Mouse (Mus musculus): ENCODE results near the gene Tex33.
A peak's percentile ranks its signal among the peaks of the same experiment; 100 is the strongest.

The Tex33 gene

GRCm38 (mm10) chr15:78413719-78414117 is 18.0 kb upstream of the Tex33 start:
- DNase-seq = no peak

GRCm38 (mm10) chr15:78413083-78413718 is 17.5 kb upstream of the Tex33 start:
- DNase-seq = no peak

DNA sequence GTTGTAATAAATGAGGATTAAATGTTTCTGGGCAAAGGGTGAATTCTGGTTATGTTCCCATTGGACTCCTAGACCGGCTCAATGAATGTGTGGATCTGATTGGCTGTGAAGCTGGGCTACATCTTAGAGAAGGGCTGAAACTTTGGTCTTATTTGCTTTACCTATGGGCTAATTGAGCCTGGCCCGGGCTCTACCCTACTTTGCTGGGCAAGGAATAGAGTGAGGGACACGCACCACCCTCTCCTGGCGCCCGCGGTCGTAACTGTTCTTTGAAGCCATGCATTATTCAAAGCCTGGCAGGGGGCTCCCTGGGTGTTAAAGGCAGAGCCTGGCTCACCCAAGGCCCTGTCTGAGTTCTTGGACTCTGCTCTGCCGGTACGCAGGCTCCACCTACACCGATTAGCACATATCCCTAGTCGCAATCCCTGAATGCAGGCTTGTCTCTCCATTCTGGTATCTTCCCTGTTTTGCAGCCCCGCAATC is 13.9 kb upstream of the Tex33 start:
- DNase-seq = no peak

- DNase-seq = peak; percentile 90
Observed at GRCm38 (mm10) chr15:78406293-78406934, 10.7 kb upstream of the Tex33 start, which contains the start of gene Mpst. Gene Mpst (plus strand): TSS chr15:78406416.

GRCm38 (mm10) chr15:78405517-78406211 is 10.0 kb upstream of the Tex33 start, which contains the start of gene Tst:
Gene Tst (minus strand): TSS chr15:78405907.
- peak; percentile 73 to 77 for DNase-seq

DNA sequence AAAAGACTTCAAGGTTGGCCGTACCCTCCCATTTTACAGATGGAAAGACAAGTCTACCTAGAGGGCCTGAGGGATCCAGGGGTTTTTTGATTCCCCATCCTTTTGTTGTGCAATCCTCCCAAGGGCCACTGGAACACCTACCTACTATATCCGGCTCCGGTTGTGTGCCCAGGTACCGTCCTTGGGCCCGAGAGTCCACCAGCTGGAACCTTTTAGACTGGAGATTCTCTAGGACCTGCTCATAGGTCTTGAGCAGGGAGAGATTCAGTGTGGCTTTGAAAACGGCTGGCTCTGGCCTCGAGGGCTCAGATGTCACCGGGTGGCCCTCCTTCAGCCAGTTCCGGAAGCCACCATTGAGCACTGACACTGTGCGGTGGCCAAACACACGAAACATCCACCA is 9.4 kb upstream of the Tex33 start:
- no peak for DNase-seq

GRCm38 (mm10) chr15:78403896-78404295 is 8.2 kb upstream of the Tex33 start:
- no peak for DNase-seq

DNA sequence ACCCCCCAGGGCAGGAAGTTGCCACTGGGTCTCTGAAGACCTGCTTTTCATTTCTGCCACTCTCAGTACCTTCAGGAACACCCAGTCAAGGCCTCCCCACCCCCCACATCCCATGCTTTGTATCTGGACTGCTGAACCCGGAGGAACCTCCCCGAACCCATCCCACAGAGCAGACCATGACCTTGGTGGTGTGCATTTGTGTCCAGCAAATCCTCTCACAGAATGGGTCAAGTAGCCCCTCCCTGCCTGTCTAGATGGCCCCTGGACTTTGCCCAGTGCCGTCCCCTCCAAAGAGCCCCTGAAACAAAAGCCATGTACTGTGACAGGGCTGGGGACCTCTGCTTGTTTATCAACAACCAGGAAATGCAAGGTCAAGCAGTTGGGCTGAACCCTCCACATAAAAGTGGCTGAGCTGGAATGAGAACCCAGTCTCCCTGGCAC is 7.6 kb upstream of the Tex33 start:
- no peak for DNase-seq

DNA sequence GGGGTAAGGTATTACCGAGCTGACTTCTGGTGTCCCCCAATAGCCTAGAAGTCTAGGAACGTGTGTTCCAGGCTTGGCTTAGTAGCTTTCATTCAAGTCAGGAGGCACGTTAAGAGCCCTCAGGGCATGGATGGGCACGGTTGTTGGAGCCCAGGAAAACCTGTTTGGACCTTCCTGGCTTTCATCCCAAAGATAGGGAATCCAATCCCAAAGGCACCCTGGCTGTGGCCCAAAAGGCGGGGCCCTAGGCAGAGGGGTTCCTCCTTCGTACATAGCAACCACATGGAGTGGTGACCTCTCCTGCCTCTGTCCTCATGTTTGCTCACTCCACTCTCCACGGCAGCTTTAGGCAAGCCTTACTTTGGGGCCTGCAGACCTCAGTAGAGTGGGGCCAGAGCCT is 6.7 kb upstream of the Tex33 start:
- DNase-seq = no peak

GRCm38 (mm10) chr15:78401921-78402320 is 6.2 kb upstream of the Tex33 start:
- no peak for DNase-seq

GRCm38 (mm10) chr15:78401345-78401744 is 5.6 kb upstream of the Tex33 start:
- DNase-seq = no peak

DNA sequence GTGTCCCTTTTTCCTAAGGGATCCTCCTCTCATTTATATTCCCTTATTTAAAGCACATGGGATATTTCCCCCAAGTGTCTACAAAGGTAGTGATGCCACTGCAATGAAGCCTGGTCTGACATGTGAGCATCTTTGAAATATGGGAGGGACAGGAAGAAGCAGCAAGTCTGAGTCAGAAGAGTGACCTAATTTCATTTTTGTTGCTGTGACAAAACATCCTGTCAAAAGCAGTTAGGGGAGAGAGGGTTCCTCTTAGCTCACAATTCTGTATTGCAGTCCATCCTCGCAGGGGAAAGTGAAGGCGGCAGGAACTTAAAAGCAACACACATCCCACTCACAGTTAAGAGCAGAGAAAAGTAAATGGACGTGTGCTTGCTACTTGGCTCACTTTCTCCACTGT is 4.9 kb downstream of the Tex33 start:
- peak; percentile 26 to 35 for DNase-seq

GRCm38 (mm10) chr15:78385564-78385963 is 10.1 kb downstream of the Tex33 start:
- no peak for DNase-seq

- no peak for DNase-seq
Observed at GRCm38 (mm10) chr15:78384220-78385116, 11.2 kb downstream of the Tex33 start.

- DNase-seq = no peak
Observed at GRCm38 (mm10) chr15:78383450-78384219, 12.1 kb downstream of the Tex33 start.

GRCm38 (mm10) chr15:78382115-78382514 is 13.6 kb downstream of the Tex33 start:
- no peak for DNase-seq

DNA sequence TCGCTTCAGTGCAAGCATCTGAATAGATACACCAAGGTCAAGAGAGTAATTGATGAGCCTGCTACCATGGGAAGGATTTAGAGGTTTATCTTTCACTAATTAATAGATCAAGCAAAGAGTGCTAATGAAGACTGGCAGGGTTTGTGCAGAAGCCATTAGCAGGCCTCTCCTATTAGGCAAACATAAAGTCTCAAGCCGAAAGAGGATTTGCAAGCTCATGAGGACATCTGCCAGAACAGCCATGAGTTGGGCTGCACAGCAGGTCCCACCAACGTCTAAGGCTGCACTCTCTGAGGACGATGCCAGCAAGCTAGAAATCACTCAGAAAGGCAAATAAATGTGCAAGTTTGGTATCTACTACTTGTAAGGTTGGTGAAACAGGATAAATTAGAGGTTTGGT is 15.0 kb downstream of the Tex33 start:
- DNase-seq = no peak

GRCm38 (mm10) chr15:78380208-78380607 is 15.5 kb downstream of the Tex33 start:
- no peak for DNase-seq

GRCm38 (mm10) chr15:78378556-78378955 is 17.2 kb downstream of the Tex33 start:
- DNase-seq = no peak

GRCm38 (mm10) chr15:78377859-78378258 is 17.9 kb downstream of the Tex33 start:
- DNase-seq = no peak

- DNase-seq = no peak
Observed at GRCm38 (mm10) chr15:78374204-78374603, 21.5 kb downstream of the Tex33 start.

GRCm38 (mm10) chr15:78372796-78373195 is 22.9 kb downstream of the Tex33 start:
- no peak for DNase-seq

Measured in thymus, postnatal 36 days (tissue).